Mouse (Mus musculus) urinary bladder, postnatal 25 days (tissue): ENCODE data around the gene Tsc1.

ENCODE experiments used
- DNase-seq: peaks from one replicate; pipeline ENCODE4 v3.0.0; 2022; ENCODE audit warnings: low spot score

Gene Tsc1

DNA sequence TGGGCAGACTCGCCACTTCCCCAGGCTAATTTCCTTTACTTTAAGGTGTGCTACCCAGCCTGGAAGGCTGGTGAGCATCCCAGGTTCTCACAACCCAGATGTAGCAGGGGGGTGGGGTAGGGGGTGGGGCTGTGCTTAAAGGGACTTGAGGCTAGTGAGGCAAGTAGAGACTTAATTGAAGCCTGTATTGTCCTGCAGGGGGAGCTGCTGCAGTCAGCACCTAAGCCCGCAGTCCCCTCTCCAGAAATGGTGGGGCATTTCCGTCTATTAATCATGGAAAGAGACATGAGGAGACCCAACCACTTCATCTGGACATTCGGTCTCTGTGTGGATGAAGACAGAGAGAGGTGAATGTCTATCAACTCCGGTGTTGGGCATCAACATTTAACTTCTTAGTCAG lies 24.7 kb upstream of the Tsc1 start:
- no peak for DNase-seq

DNA sequence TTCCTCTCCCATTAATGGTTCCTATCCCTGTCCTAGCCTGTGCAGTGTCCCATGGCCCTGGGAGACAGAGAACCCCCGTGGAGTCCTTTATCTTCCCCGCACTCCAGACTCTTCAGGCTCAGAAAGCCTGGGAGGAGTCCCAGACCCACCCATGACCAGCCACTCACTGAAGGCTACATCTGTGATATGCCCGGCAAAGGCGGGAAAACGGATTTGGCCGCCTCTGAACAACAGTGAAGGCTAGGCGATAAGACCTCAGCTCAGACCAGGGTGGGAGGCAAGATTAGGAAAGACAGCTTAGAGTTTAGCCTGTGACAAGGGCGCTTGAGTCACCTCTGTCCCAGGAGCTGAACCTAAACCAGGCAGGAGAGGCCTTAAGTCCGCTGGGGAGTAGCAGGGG lies 24.2 kb upstream of the Tsc1 start:
- no peak for DNase-seq

DNA sequence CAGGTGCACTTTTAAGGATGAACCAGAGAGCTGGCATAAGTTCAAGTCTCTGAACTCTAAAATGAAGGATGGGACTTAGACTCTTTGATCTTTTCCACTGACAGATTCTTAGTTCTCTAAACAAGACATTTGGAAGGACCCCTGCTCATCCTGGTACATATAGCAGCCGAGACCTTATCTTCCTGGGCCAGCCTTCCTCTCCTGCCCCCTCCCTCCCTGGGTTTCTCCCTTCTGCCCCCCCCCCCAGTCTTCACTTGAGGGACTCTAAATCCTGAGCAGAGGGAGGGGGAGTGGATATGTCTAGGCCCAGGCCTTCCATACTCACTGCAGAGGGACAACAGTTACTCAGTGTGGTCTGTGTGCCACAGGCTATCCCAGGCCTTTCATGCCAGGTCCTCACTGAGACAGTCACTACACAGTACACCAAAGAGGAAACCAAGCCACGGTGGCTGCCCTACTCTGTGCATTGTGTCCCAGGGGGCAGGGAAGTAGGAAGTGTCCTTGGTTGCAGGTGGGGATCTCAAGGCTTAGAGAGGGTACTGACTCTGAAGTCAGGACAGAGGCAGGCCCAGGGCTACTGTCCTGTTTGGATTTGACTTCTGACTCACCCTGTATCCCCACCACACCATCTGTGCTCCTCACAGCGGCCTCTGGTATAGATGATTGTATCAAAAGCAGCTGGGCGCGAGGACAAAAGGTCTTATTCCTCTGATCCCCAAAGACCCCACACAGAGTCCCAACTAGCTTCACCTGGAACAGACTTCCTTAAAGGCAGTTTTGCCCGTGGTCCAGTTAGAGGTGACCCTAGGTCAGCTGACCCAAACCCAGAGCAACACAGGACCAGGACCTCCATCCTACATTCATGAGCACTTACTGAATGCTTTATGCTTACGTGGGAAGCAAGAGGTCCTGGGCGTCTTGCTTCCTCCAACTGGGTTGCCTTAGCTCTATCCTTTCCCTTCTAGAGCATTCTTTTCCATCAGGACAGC lies 23.2 kb upstream of the Tsc1 start:
- DNase-seq: no peak

DNA sequence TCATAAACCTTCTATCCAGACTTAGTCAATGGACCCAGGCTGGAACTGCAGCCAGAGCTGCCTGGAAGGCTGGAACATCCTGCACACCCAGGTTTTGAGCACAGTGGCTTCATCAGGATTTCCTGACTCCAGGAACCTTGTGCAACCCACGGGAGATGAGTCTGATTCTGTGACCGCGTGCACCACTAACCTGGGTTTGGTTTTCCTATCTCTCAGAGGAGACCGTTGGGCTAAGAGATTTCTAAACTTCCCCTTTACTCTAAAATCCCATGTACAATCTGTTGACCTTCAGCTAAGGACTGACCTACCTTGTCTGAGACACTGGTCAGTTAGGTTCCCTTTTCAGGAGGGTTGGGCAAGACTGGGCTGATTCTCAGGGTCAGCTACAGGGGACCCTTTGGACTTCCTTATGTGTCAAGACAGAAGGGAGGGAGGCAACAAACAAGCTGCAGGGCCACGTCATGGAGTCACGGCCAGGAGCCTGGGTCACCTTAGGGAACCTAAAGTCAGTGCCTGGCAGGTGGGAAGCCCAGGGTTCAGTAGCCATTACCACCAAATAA lies 22.2 kb upstream of the Tsc1 start:
- no peak for DNase-seq

DNA sequence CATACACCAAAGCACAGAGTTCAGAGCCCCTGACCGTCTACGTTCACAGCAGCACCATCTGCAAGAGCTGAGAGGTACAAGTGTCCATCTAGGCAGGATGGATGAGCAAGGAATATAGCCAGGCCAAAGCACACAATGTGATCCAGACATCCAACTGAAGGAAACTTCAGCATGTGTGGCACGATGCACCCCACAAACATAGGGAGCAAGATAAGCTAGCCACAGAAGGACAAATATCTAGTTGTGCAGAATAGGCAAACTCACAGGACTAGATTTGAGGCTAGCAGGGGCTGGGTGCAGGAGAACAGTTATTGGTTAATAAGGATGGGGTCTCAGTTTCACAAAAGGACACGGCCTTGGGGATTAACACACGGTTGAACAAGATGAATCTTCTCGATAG lies 21.7 kb upstream of the Tsc1 start:
- no peak for DNase-seq

GRCm38 (mm10) chr2:28620522-28620921 lies 20.5 kb upstream of the Tsc1 start:
- DNase-seq: no peak

DNA sequence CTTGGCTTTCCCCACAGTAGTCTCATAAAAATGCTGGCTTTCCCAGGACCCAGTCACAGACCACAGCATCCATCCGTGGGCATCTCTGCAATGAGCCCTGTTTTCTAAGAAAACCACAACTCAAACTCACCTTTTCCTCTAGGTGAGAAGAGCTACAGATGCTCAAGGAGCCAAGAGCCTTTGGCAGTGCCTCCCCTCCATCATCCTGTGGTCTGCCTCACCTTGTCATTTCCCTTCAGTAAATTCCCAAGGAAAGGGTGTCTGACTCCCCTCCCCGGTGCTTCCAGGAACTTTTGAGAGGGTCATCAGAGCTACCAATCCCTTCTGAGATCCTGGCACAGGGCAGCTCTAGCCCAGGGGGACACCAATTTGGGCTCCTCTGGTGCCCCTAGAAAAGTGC lies 19.9 kb upstream of the Tsc1 start:
- DNase-seq: no peak

- DNase-seq: no peak
Measured at GRCm38 (mm10) chr2:28621664-28622171, 19.3 kb upstream of the Tsc1 start, which contains the start of gene Gfi1b. TSS of gene Gfi1b (minus strand) at chr2:28621982.

DNA sequence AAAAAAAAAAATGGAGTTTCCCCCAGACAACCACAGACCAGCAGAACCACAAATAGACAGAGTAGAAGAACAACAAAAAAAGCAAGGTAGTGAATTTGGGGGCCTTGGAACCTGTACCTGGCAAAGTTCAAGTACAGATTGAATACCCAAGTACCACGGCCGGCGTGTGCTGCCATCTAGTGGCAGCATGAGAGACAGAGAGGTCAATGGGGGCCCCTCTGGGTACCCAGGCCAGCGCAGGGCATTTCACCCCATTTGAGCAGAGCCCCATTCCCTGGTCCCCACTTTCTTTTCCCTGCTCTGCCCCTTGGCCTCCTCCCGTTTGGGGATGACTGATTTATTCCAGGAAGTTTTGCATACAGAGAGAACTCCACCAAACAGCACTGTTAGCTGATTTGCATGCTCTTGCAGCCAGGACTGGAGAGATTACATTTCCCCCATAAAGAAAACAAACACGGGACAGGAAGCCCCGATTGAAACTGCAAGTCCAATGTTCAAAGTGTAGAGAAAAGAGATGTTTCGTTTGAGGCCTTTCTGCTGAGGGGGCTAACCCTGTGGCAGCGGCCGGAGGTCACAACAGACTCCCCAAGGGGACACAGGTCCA lies 18.4 kb upstream of the Tsc1 start:
- DNase-seq: peak; percentile 21

DNA sequence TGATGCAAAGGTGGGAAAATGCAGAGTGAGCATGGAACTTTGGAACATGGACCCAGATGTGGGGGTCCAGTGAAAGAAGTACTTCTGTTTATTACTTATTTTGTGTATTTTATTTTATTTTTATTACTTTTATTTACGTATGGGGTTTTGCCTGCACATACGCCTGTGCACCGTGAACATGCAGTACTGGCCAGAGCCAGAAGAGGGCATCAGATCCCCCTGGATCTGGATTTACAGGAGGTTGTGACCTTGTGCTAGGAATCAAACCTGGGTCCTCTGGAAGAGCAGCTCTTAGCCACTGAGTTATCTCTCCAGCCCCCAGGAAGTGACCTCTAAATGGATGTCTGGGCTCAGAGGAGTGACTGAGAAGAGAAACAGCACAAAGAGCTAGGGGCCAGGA lies 16.2 kb upstream of the Tsc1 start:
- DNase-seq: no peak

DNA sequence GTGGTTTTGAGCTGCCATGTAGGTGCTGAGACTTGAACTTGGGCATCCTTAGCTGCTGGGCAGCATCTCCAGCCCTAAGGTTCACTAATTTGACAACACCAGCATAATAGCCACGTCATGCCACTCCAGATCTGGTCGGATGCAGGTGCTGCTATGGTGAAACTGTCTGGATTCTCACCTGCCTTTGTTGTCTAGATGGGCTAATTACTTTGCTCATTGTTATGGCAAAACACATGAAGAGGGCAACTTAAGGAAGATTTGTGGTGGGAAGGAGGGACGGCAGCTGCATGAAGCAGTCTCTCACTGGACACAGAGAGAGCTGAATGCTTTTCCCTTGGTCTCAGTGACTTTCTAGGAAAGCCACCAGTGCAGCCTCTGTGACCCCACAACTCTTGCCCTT lies 15.0 kb upstream of the Tsc1 start:
- no peak for DNase-seq

GRCm38 (mm10) chr2:28628053-28628452 lies 13.0 kb upstream of the Tsc1 start:
- DNase-seq: no peak

DNA sequence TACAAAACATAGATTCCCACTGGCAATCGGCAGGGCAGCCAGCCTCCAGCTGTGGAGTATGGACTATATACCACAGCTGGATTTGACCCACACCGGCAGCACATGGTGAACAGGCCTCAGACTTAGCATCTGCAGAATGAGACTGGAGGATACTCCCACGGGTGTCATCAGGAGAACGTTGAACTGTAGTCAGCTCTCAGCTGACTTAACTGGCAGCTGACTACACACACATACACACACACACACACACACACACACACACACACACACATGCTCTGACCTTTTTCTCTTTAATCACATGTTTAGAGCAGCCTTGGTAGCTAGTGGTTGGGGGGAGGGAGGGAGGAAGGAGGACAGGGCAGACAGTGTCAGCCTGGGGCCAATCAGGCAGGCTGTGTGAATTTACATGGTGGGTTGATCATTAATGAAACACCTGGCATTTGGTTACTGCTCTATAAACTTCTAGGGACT lies 11.1 kb upstream of the Tsc1 start:
- no peak for DNase-seq

GRCm38 (mm10) chr2:28632626-28633025 lies 8.4 kb upstream of the Tsc1 start:
- no peak for DNase-seq

GRCm38 (mm10) chr2:28633136-28633535 lies 7.9 kb upstream of the Tsc1 start:
- no peak for DNase-seq

GRCm38 (mm10) chr2:28635199-28635598 lies 5.8 kb upstream of the Tsc1 start:
- DNase-seq: no peak

DNA sequence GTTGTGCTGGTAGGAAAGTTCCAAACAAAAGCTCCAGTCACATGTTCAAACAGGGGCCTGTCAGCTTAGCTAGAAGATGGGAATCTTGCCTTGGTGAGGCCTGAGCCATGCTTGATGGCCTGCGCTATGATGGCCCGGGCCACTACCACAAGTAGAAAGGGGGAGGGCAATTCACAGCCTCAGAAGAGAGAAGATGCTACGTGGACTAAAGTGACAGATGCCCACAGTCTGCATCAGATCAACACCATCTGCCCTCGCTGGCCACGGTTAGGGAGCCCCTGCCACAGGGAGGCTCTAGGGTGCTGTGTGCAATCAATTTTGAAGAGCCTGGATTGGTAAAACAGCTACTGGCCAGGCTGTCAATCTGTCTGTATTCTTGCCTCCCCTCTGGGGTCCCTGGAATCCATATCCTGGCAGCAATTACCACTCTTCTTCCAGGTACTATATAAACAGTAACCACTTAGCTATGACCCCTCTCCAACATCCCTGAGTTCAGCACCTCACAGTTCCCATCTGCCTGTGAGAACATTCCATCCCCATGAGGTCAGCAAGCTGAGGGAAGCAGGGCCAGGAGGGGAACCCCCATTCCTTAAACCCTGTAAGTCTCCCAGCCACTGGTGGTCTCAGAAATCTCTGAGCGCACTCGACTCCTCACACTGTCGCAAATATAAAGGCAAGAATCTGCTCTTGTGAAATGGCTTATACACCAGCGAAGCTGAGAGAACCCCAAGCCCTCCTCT lies 3.8 kb upstream of the Tsc1 start:
- no peak for DNase-seq

DNA sequence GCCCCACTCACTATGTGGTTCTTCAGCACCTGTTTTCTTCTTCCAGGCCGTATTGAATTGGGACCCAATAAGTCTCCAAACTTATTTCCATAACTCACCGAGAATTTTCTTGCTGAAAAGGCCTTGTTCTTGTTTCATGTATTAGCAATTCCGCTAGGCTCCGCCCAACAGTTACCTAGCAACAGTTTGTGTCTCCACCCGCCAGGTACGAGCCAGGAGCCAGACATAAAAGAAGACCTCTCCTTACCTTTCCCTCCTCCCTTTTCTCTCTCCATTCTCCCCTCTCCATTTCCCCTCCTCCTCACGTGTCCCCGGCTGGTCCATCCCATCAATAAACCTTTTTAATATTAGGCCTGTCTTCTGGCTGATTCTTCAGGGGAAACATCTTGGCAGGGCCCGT lies 2.7 kb upstream of the Tsc1 start:
- DNase-seq: no peak

GRCm38 (mm10) chr2:28638886-28639285 lies 2.1 kb upstream of the Tsc1 start:
- DNase-seq: no peak

GRCm38 (mm10) chr2:28639794-28640193 lies 1.2 kb upstream of the Tsc1 start:
- DNase-seq: no peak

GRCm38 (mm10) chr2:28641435-28641941 lies 460 bp downstream of the Tsc1 start:
- DNase-seq: no peak

- DNase-seq: no peak
Measured at GRCm38 (mm10) chr2:28643081-28643480, 2.1 kb downstream of the Tsc1 start.
